ENCODE assay signal across 9 mouse cellular contexts in genomic region chr5:148789147-148789566, GRCm38 (mm10).
A peak's percentile ranks its signal among the peaks of the same experiment; 100 is the strongest.
DNase-seq lines count a peak whose midpoint lies in the region; ATAC-seq lines count a peak whose summit lies in the region.
"Had no signal": no experiment of that assay in that cellular context is flagged by ENCODE, and none has a peak within 500 bp of the region (broad histone marks: within the 10 kb centered on the region; RNA-seq: fewer than 3 reads in every experiment).

No protein-coding gene starts in this region.

- no peak overlapping the region for H3K27ac ChIP-seq in liver, embryonic 11.5 days (ENCODE audit: low read depth, low read length)
- peak overlapping the region; percentile 29; the same call in 1 of the 2 replicates for H3K27ac ChIP-seq in forebrain, embryonic 15.5 days (replicated peaks)
- 0 out of 2 replicates have a peak overlapping the region, but pooled peaks have one; percentile 14 for H3K27ac ChIP-seq in stomach, embryonic 16.5 days (ENCODE audit: low read length)

- intact Hi-C loops in heart, postnatal 10 days (cut with DNase I) = no loop called here

- H3K36me3 ChIP-seq in liver, embryonic 11.5 days (ENCODE audit: control insufficient read depth, insufficient read depth, low read length) = no peaks in the 10 kb centered on the region
- H3K36me3 ChIP-seq in forebrain, embryonic 15.5 days = no peaks in the 10 kb centered on the region
- H3K36me3 ChIP-seq in stomach, embryonic 16.5 days (ENCODE audit: control insufficient read depth, insufficient read depth, low read length) = no peaks in the 10 kb centered on the region

- H3K27me3 ChIP-seq in liver, embryonic 11.5 days (replicated peaks; ENCODE audit: control insufficient read depth, insufficient read depth, low read length) = no peaks in the 10 kb centered on the region
- no peaks in the 10 kb centered on the region for H3K27me3 ChIP-seq in forebrain, embryonic 15.5 days
- H3K27me3 ChIP-seq in stomach, embryonic 16.5 days (ENCODE audit: control insufficient read depth, insufficient read depth, low read length) = no peaks in the 10 kb centered on the region

- H3K4me3 ChIP-seq in liver, embryonic 11.5 days (ENCODE audit: low read depth, low read length) = no peak overlapping the region
- no peak overlapping the region for H3K4me3 ChIP-seq in forebrain, embryonic 15.5 days
- no peak overlapping the region for H3K4me3 ChIP-seq in stomach, embryonic 16.5 days (replicated peaks; ENCODE audit: low read length)

- H3K4me1 ChIP-seq in liver, embryonic 11.5 days (replicated peaks; ENCODE audit: control insufficient read depth, insufficient read depth, low read length) = peaks cover 8% of the 10 kb centered on the region
- H3K4me1 ChIP-seq in forebrain, embryonic 15.5 days = peaks cover 35% of the 10 kb centered on the region
- 0 out of 2 replicates have a peak, but pooled peaks cover 7% of the 10 kb centered on the region for H3K4me1 ChIP-seq in stomach, embryonic 16.5 days (ENCODE audit: control insufficient read depth, insufficient read depth, low read length)

- H3K4me2 ChIP-seq in liver, embryonic 11.5 days = no peak overlapping the region
- no peak overlapping the region for H3K4me2 ChIP-seq in forebrain, embryonic 15.5 days (replicated peaks)
- no peak overlapping the region for H3K4me2 ChIP-seq in stomach, embryonic 16.5 days (ENCODE audit: low read depth, low read length)
- H3K4me2 ChIP-seq: midbrain, embryonic 11.5 days had no signal

- H3K9me3 ChIP-seq in liver, embryonic 11.5 days (ENCODE audit: control insufficient read depth, low read length) = no peaks in the 10 kb centered on the region
- no peaks in the 10 kb centered on the region for H3K9me3 ChIP-seq in forebrain, embryonic 15.5 days
- H3K9me3 ChIP-seq in stomach, embryonic 16.5 days (replicated peaks; ENCODE audit: control insufficient read depth, low read length) = no peaks in the 10 kb centered on the region

- ATAC-seq in liver, embryonic 11.5 days (replicated peaks; ENCODE audit: low FRiP score) = no peak
- peak; percentile 29; the same call in 1 of the 2 replicates for ATAC-seq in forebrain, embryonic 15.5 days (replicated peaks)
- peak; percentile 35 for ATAC-seq in stomach, embryonic 16.5 days (ENCODE audit: insufficient read depth, low FRiP score)

- peak; percentile 29 for DNase-seq in liver
- no peak for DNase-seq in liver, embryonic 11.5 days (ENCODE audit: low spot score)
- DNase-seq in large intestine, adult 2 months (ENCODE audit: low read depth, low spot score) = peak; percentile 35
- DNase-seq in heart, postnatal 10 days = no peak
- no peak for DNase-seq in gastrocnemius, adult 8-10 months (ENCODE audit: low spot score in 2 of 2)
- DNase-seq in right cerebral cortex, adult 18-20 months = no peak

- 49% methylated on average over 6 of the region's 6 CpGs for WGBS in liver, embryonic 11.5 days
- 25% methylated on average over 6 of the region's 6 CpGs for WGBS in forebrain, embryonic 15.5 days
- 27% methylated on average over 6 of the region's 6 CpGs for WGBS in large intestine, adult 2 months
- 30% methylated on average over 6 of the region's 6 CpGs for WGBS in stomach, embryonic 16.5 days

- no peak overlapping the region for H3K9ac ChIP-seq in liver, embryonic 11.5 days (ENCODE audit: low read depth, low read length)
- no peak overlapping the region for H3K9ac ChIP-seq in forebrain, embryonic 15.5 days (replicated peaks)
- no peak overlapping the region for H3K9ac ChIP-seq in stomach, embryonic 16.5 days (ENCODE audit: low read length)

Comparison
In these comparisons a context has a peak if more than half of its experiments do, and no peak if none do; other contexts are left out.
1. DNase-seq: peak in liver (single experiment) and large intestine, adult 2 months (single experiment); none in liver, embryonic 11.5 days (single experiment), heart, postnatal 10 days (0 of 2), gastrocnemius, adult 8-10 months (0 of 2) and right cerebral cortex, adult 18-20 months (single experiment).